Mouse (Mus musculus): ENCODE measurements around the gene Gm20388. TPM values are rescaled to one million over a fixed set of nuclear protein-coding genes. Genes with fewer than 3 reads are reported as not detected.

The Gm20388 gene
- polyA plus RNA-seq, 1 experiment from 2014 or later, result 5.3 TPM

GRCm38 (mm10) chr8:124362589-124362988 is 4451.9 kb downstream of the Gm20388 start:
- H3K9ac ChIP-seq (ENCODE audit: low read depth, low read length), result no peak overlapping the region

GRCm38 (mm10) chr8:124363337-124363736 is 4452.7 kb downstream of the Gm20388 start:
- 86% methylated on average over 15 of the region's 15 CpGs for WGBS

More at GRCm38 (mm10) chr8:124362589-124362988, 4451.9 kb downstream of the Gm20388 start:
- no peaks in the 10 kb centered on the region for H3K27me3 ChIP-seq (replicated peaks; ENCODE audit: control insufficient read depth, insufficient read depth, low read length)
- no peaks in the 10 kb centered on the region for H3K36me3 ChIP-seq (ENCODE audit: control insufficient read depth, insufficient read depth, low read length)
- DNase-seq (ENCODE audit: low spot score) (no peak), ATAC-seq (replicated peaks; ENCODE audit: low FRiP score) (no peak)
- H3K4me2 ChIP-seq, result no peak overlapping the region
- no peak overlapping the region for H3K27ac ChIP-seq (ENCODE audit: low read depth, low read length)
- no peaks in the 10 kb centered on the region for H3K4me1 ChIP-seq (replicated peaks; ENCODE audit: control insufficient read depth, insufficient read depth, low read length)
- H3K4me3 ChIP-seq (ENCODE audit: low read depth, low read length), result no peak overlapping the region
- H3K9me3 ChIP-seq (ENCODE audit: control insufficient read depth, low read length), result no peaks in the 10 kb centered on the region
- 74% methylated on average over 7 of the region's 7 CpGs for WGBS

GRCm38 (mm10) chr8:124368213-124368612 is 4457.6 kb downstream of the Gm20388 start:
- no peak overlapping the region for H3K4me2 ChIP-seq
- H3K4me1 ChIP-seq (replicated peaks; ENCODE audit: control insufficient read depth, insufficient read depth, low read length), result no peaks in the 10 kb centered on the region
- ATAC-seq (replicated peaks; ENCODE audit: low FRiP score) (no peak), DNase-seq (ENCODE audit: low spot score) (peak; percentile 57)
- H3K9me3 ChIP-seq (ENCODE audit: control insufficient read depth, low read length), result no peaks in the 10 kb centered on the region
- H3K4me3 ChIP-seq (ENCODE audit: low read depth, low read length), result no peak overlapping the region
- H3K27ac ChIP-seq (ENCODE audit: low read depth, low read length), result no peak overlapping the region
- WGBS, result 13% methylated on average over 8 of the region's 8 CpGs
- no peaks in the 10 kb centered on the region for H3K36me3 ChIP-seq (ENCODE audit: control insufficient read depth, insufficient read depth, low read length)
- H3K27me3 ChIP-seq (replicated peaks; ENCODE audit: control insufficient read depth, insufficient read depth, low read length), result no peaks in the 10 kb centered on the region
- no peak overlapping the region for H3K9ac ChIP-seq (ENCODE audit: low read depth, low read length)

More at GRCm38 (mm10) chr8:124363337-124363736, 4452.7 kb downstream of the Gm20388 start:
- Histone ChIP-seq H3K4me3 (ENCODE audit: low read depth, low read length) (no peak overlapping the region), H3K27me3 (replicated peaks; ENCODE audit: control insufficient read depth, insufficient read depth, low read length) (no peaks in the 10 kb centered on the region), H3K9ac (ENCODE audit: low read depth, low read length) (no peak overlapping the region), H3K4me2 (no peak overlapping the region), H3K36me3 (ENCODE audit: control insufficient read depth, insufficient read depth, low read length) (no peaks in the 10 kb centered on the region), H3K4me1 (replicated peaks; ENCODE audit: control insufficient read depth, insufficient read depth, low read length) (no peaks in the 10 kb centered on the region), H3K9me3 (ENCODE audit: control insufficient read depth, low read length) (no peaks in the 10 kb centered on the region), H3K27ac (ENCODE audit: low read depth, low read length) (no peak overlapping the region)
- no peak for ATAC-seq (replicated peaks; ENCODE audit: low FRiP score)
- no peak for DNase-seq (ENCODE audit: low spot score)

- no peaks in the 10 kb centered on the region for H3K27me3 ChIP-seq (replicated peaks; ENCODE audit: control insufficient read depth, insufficient read depth, low read length)
- H3K4me1 ChIP-seq (replicated peaks; ENCODE audit: control insufficient read depth, insufficient read depth, low read length), result no peaks in the 10 kb centered on the region
- no peak overlapping the region for H3K4me2 ChIP-seq
- WGBS, result 77% methylated on average over 17 of the region's 17 CpGs
- H3K4me3 ChIP-seq (ENCODE audit: low read depth, low read length), result no peak overlapping the region
- no peak overlapping the region for H3K27ac ChIP-seq (ENCODE audit: low read depth, low read length)
- H3K36me3 ChIP-seq (ENCODE audit: control insufficient read depth, insufficient read depth, low read length), result no peaks in the 10 kb centered on the region
- ATAC-seq (replicated peaks; ENCODE audit: low FRiP score) (no peak), DNase-seq (ENCODE audit: low spot score) (no peak)
- H3K9me3 ChIP-seq (ENCODE audit: control insufficient read depth, low read length), result no peaks in the 10 kb centered on the region
- no peak overlapping the region for H3K9ac ChIP-seq (ENCODE audit: low read depth, low read length)
These were observed 4460.0 kb downstream of the Gm20388 start for GRCm38 (mm10) chr8:124370422-124371183.

- ATAC-seq (replicated peaks; ENCODE audit: low FRiP score), result no peak
- Histone ChIP-seq H3K9ac (ENCODE audit: low read depth, low read length) (no peak overlapping the region), H3K27ac (ENCODE audit: low read depth, low read length) (no peak overlapping the region), H3K4me3 (ENCODE audit: low read depth, low read length) (no peak overlapping the region), H3K4me2 (no peak overlapping the region), H3K4me1 (replicated peaks; ENCODE audit: control insufficient read depth, insufficient read depth, low read length) (no peaks in the 10 kb centered on the region), H3K9me3 (ENCODE audit: control insufficient read depth, low read length) (no peaks in the 10 kb centered on the region), H3K36me3 (ENCODE audit: control insufficient read depth, insufficient read depth, low read length) (no peaks in the 10 kb centered on the region), H3K27me3 (replicated peaks; ENCODE audit: control insufficient read depth, insufficient read depth, low read length) (no peaks in the 10 kb centered on the region)
- no peak for DNase-seq (ENCODE audit: low spot score)
- WGBS, result 85% methylated on average over 22 of the region's 23 CpGs
These were observed 4460.9 kb downstream of the Gm20388 start for GRCm38 (mm10) chr8:124371410-124372123.

- no peaks in the 10 kb centered on the region for H3K9me3 ChIP-seq (ENCODE audit: control insufficient read depth, low read length)
- no peaks in the 10 kb centered on the region for H3K4me1 ChIP-seq (replicated peaks; ENCODE audit: control insufficient read depth, insufficient read depth, low read length)
- ATAC-seq (replicated peaks; ENCODE audit: low FRiP score) (no peak), DNase-seq (ENCODE audit: low spot score) (no peak)
- no peaks in the 10 kb centered on the region for H3K36me3 ChIP-seq (ENCODE audit: control insufficient read depth, insufficient read depth, low read length)
- no peak overlapping the region for H3K4me3 ChIP-seq (ENCODE audit: low read depth, low read length)
- H3K27ac ChIP-seq (ENCODE audit: low read depth, low read length), result no peak overlapping the region
- H3K4me2 ChIP-seq, result no peak overlapping the region
- no peak overlapping the region for H3K9ac ChIP-seq (ENCODE audit: low read depth, low read length)
- WGBS, result 81% methylated on average over 5 of the region's 5 CpGs
- H3K27me3 ChIP-seq (replicated peaks; ENCODE audit: control insufficient read depth, insufficient read depth, low read length), result no peaks in the 10 kb centered on the region
These were observed 4463.1 kb downstream of the Gm20388 start for GRCm38 (mm10) chr8:124373753-124374152.

- no peak overlapping the region for H3K9ac ChIP-seq (ENCODE audit: low read depth, low read length)
- no peaks in the 10 kb centered on the region for H3K4me1 ChIP-seq (replicated peaks; ENCODE audit: control insufficient read depth, insufficient read depth, low read length)
- no peak overlapping the region for H3K4me2 ChIP-seq
- no peaks in the 10 kb centered on the region for H3K36me3 ChIP-seq (ENCODE audit: control insufficient read depth, insufficient read depth, low read length)
- no peaks in the 10 kb centered on the region for H3K9me3 ChIP-seq (ENCODE audit: control insufficient read depth, low read length)
- WGBS, result 71% methylated on average over 6 of the region's 6 CpGs
- ATAC-seq (replicated peaks; ENCODE audit: low FRiP score) (no peak), DNase-seq (ENCODE audit: low spot score) (no peak)
- no peaks in the 10 kb centered on the region for H3K27me3 ChIP-seq (replicated peaks; ENCODE audit: control insufficient read depth, insufficient read depth, low read length)
- H3K27ac ChIP-seq (ENCODE audit: low read depth, low read length), result no peak overlapping the region
- H3K4me3 ChIP-seq (ENCODE audit: low read depth, low read length), result no peak overlapping the region
These were observed 4464.5 kb downstream of the Gm20388 start for GRCm38 (mm10) chr8:124375168-124375567.

- DNase-seq (ENCODE audit: low spot score) (no peak), ATAC-seq (replicated peaks; ENCODE audit: low FRiP score) (no peak)
- H3K9ac ChIP-seq (ENCODE audit: low read depth, low read length), result no peak overlapping the region
- no peaks in the 10 kb centered on the region for H3K27me3 ChIP-seq (replicated peaks; ENCODE audit: control insufficient read depth, insufficient read depth, low read length)
- no peaks in the 10 kb centered on the region for H3K9me3 ChIP-seq (ENCODE audit: control insufficient read depth, low read length)
- H3K4me2 ChIP-seq, result no peak overlapping the region
- H3K27ac ChIP-seq (ENCODE audit: low read depth, low read length), result no peak overlapping the region
- H3K36me3 ChIP-seq (ENCODE audit: control insufficient read depth, insufficient read depth, low read length), result no peaks in the 10 kb centered on the region
- no peaks in the 10 kb centered on the region for H3K4me1 ChIP-seq (replicated peaks; ENCODE audit: control insufficient read depth, insufficient read depth, low read length)
- 84% methylated on average over 9 of the region's 9 CpGs for WGBS
- no peak overlapping the region for H3K4me3 ChIP-seq (ENCODE audit: low read depth, low read length)
These were observed 4465.1 kb downstream of the Gm20388 start for GRCm38 (mm10) chr8:124375727-124376126.
